Mouse (Mus musculus) ES-Bruce4 (cell line): ENCODE data around the gene Olfr996.
A peak's percentile ranks its signal among the peaks of the same experiment; 100 is the strongest.

Source experiments
- CTCF ChIP-seq: IDR thresholded peaks from one replicate; pipeline ENCODE4 v1.8.1; 2011; ENCODE audit warnings: low read depth, low read length
- POLR2A ChIP-seq: IDR thresholded peaks from one replicate; pipeline ENCODE4 v1.8.1; 2011; ENCODE audit warnings: low read length; ENCODE audit not compliant: insufficient read depth

GRCm38 (mm10) chr2:85561187-85561586, 17.8 kb upstream of the Olfr996 start:
- TF ChIP-seq POLR2A (no peak), CTCF (peak; percentile 17)
